17 mouse cellular contexts compared by ENCODE assay signal in genomic region chr1:98307519-98307918, GRCm38 (mm10).
"Had no signal": no experiment of that assay in that cellular context is flagged by ENCODE, and none has a peak within 500 bp of the region (broad histone marks: within the 10 kb centered on the region; RNA-seq: fewer than 3 reads in every experiment).

No protein-coding gene starts in this region.

- H3K4me2 ChIP-seq: lung, embryonic 14.5 days; midbrain, embryonic 12.5 days; midbrain, embryonic 15.5 days; neural tube, embryonic 13.5 days; neural tube, embryonic 15.5 days had no signal

- H3K4me3 ChIP-seq: midbrain, embryonic 12.5 days; midbrain, embryonic 15.5 days; myocyte; neural tube, embryonic 13.5 days; neural tube, embryonic 15.5 days had no signal

- H3K27me3 ChIP-seq: midbrain, embryonic 12.5 days; midbrain, embryonic 15.5 days; neural tube, embryonic 13.5 days; neural tube, embryonic 15.5 days had no signal

- H3K9ac ChIP-seq: lung, embryonic 14.5 days; midbrain, embryonic 12.5 days; midbrain, embryonic 15.5 days; neural tube, embryonic 13.5 days; neural tube, embryonic 15.5 days had no signal

- H3K27ac ChIP-seq: midbrain, embryonic 12.5 days; midbrain, embryonic 15.5 days; neural tube, embryonic 13.5 days; neural tube, embryonic 15.5 days had no signal

- H3K4me1 ChIP-seq: midbrain, embryonic 12.5 days; midbrain, embryonic 15.5 days; neural tube, embryonic 13.5 days; neural tube, embryonic 15.5 days had no signal

- H3K9me3 ChIP-seq: midbrain, embryonic 12.5 days; midbrain, embryonic 15.5 days; neural tube, embryonic 13.5 days; neural tube, embryonic 15.5 days had no signal

- DNase-seq: lung, adult 18-20 months; lung, embryonic 14.5 days; lung, postnatal 10 days; lung, postnatal 4 days; retina, postnatal 1 day; right cerebral cortex, adult 18-20 months; right cerebral cortex, postnatal 25 days; right cerebral cortex, postnatal 4 days; spleen, adult 18-20 months; thymus, adult 18-20 months; thymus, postnatal 14 days; thymus, postnatal 36 days had no signal

- ATAC-seq: midbrain, embryonic 15.5 days had no signal

- H3K36me3 ChIP-seq: midbrain, embryonic 12.5 days; midbrain, embryonic 15.5 days; neural tube, embryonic 13.5 days; neural tube, embryonic 15.5 days had no signal
